Mouse (Mus musculus): ENCODE data around the gene Tdrd9. TPM values are rescaled to one million over a fixed set of nuclear protein-coding genes. Genes with fewer than 3 reads are reported as not detected.
A peak's percentile ranks its signal among the peaks of the same experiment; 100 is the strongest.

The Tdrd9 gene
- total and polyA plus RNA-seq, 3 experiments, result 28.9 to 46.5 TPM; not detected in 1

GRCm38 (mm10) chr12:111978274-111978673 is 6.9 kb downstream of the Tdrd9 start:
- H3K4me3 ChIP-seq (ENCODE audit: control insufficient read depth in 1 of 2, insufficient read depth in 1 of 2, low read depth in 2 of 2, low read length in 2 of 2), result no peak overlapping the region
- H3K27ac ChIP-seq (ENCODE audit: control insufficient read depth, low read depth, low read length), result no peak overlapping the region
- peaks cover 50% of the 10 kb centered on the region for H3K79me2 ChIP-seq (ENCODE audit: control insufficient read depth, insufficient read depth, low read length, poor library complexity)
- no peaks in the 10 kb centered on the region for H3K9me3 ChIP-seq (replicated peaks; ENCODE audit: insufficient read depth, low read length)
- H3K4me1 ChIP-seq (ENCODE audit: control insufficient read depth in 1 of 2, insufficient read depth in 2 of 2, low read length in 2 of 2), result peaks cover 0 to 4% of the 10 kb centered on the region in 2 experiments; a peak in 1 of 4 replicates
- TF ChIP-seq MYC (IDR thresholded peaks at IDR 0.05; ENCODE audit: low read depth, low read length) (no peak), ZKSCAN1 (IDR thresholded peaks at IDR 0.05; ENCODE audit: low read depth, low read length) (no peak), CHD1 (IDR thresholded peaks at IDR 0.05; ENCODE audit: low read depth, low read length) (no peak), ETS1 (IDR thresholded peaks at IDR 0.05; ENCODE audit: low read depth, low read length) (no peak), MYB (IDR thresholded peaks at IDR 0.05; ENCODE audit: low read depth, low read length) (no peak), TAL1 (IDR thresholded peaks at IDR 0.05; ENCODE audit: low read length) (no peak), RAD21 (IDR thresholded peaks at IDR 0.05; ENCODE audit: low read depth, low read length) (no peak)
- no peak overlapping the region for H3K9ac ChIP-seq (ENCODE audit: control insufficient read depth, low read depth, low read length, poor library complexity, severe bottlenecking)
- H3K27me3 ChIP-seq (ENCODE audit: control insufficient read depth in 1 of 2, insufficient read depth in 2 of 2, low read length in 2 of 2), result no peaks in the 10 kb centered on the region
- peak; percentile 11 for DNase-seq (ENCODE audit: low read depth, low spot score)
- H3K36me3 ChIP-seq (ENCODE audit: control insufficient read depth in 1 of 2, insufficient read depth in 2 of 2, low read length in 2 of 2), result peaks cover 0 to 7% of the 10 kb centered on the region in 2 experiments; a peak in 1 of 4 replicates

GRCm38 (mm10) chr12:111980887-111981367 is 9.6 kb downstream of the Tdrd9 start, which contains the start of gene Rd3l:
TSS of gene Rd3l (minus strand) at chr12:111981317.
- H3K27ac ChIP-seq (ENCODE audit: control insufficient read depth, low read depth, low read length), result no peak within 1 kb of the TSS
- no peak for TF ChIP-seq ZMIZ1 (IDR thresholded peaks at IDR 0.05; ENCODE audit: low read depth, low read length)
- TF ChIP-seq EP300 (IDR thresholded peaks at IDR 0.05; ENCODE audit: low read depth in 1 of 2, low read length in 2 of 2), result no peak
- no peak for TF ChIP-seq GABPA (IDR thresholded peaks at IDR 0.05; ENCODE audit: low read depth, low read length)
- TF ChIP-seq JUND (IDR thresholded peaks at IDR 0.05; ENCODE audit: low read depth, low read length), result no peak
- no peak for DNase-seq (ENCODE audit: low read depth, low spot score)
- no peaks in the 10 kb centered on the region; the same call in 1 of the 2 replicates for H3K9me3 ChIP-seq (replicated peaks; ENCODE audit: insufficient read depth, low read length)
- H3K36me3 ChIP-seq (ENCODE audit: control insufficient read depth in 1 of 2, insufficient read depth in 2 of 2, low read length in 2 of 2), result peaks cover 0 to 4% of the 10 kb centered on the region in 2 experiments; a peak in 1 of 4 replicates
- no peaks in the 10 kb centered on the region for H3K27me3 ChIP-seq (ENCODE audit: control insufficient read depth in 1 of 2, insufficient read depth in 2 of 2, low read length in 2 of 2)
- H3K4me1 ChIP-seq (ENCODE audit: control insufficient read depth in 1 of 2, insufficient read depth in 2 of 2, low read length in 2 of 2), result peaks cover 0 to 4% of the 10 kb centered on the region in 2 experiments; a peak in 1 of 4 replicates
- no peak within 1 kb of the TSS for H3K4me3 ChIP-seq (ENCODE audit: control insufficient read depth in 1 of 2, insufficient read depth in 1 of 2, low read depth in 2 of 2, low read length in 2 of 2)
- H3K9ac ChIP-seq (ENCODE audit: control insufficient read depth, low read depth, low read length, poor library complexity, severe bottlenecking), result no peak within 1 kb of the TSS
- H3K79me2 ChIP-seq (ENCODE audit: control insufficient read depth, insufficient read depth, low read length, poor library complexity), result peaks cover 36% of the 10 kb centered on the region

- H3K27me3 ChIP-seq (ENCODE audit: control insufficient read depth in 1 of 2, insufficient read depth in 2 of 2, low read length in 2 of 2), result no peaks in the 10 kb centered on the region
- no peaks in the 10 kb centered on the region; the same call in 1 of the 2 replicates for H3K9me3 ChIP-seq (replicated peaks; ENCODE audit: insufficient read depth, low read length)
- peaks cover 29% of the 10 kb centered on the region for H3K79me2 ChIP-seq (ENCODE audit: control insufficient read depth, insufficient read depth, low read length, poor library complexity)
- DNase-seq (ENCODE audit: low read depth, low spot score), result no peak
- H3K4me1 ChIP-seq (ENCODE audit: control insufficient read depth in 1 of 2, insufficient read depth in 2 of 2, low read length in 2 of 2), result peaks cover 0 to 4% of the 10 kb centered on the region in 2 experiments; a peak in 1 of 4 replicates
- no peak overlapping the region for H3K27ac ChIP-seq (ENCODE audit: control insufficient read depth, low read depth, low read length)
- no peak overlapping the region for H3K9ac ChIP-seq (ENCODE audit: control insufficient read depth, low read depth, low read length, poor library complexity, severe bottlenecking)
- H3K4me3 ChIP-seq (ENCODE audit: control insufficient read depth in 1 of 2, insufficient read depth in 1 of 2, low read depth in 2 of 2, low read length in 2 of 2), result no peak overlapping the region
- peaks cover 0 to 4% of the 10 kb centered on the region in 2 experiments; a peak in 1 of 4 replicates for H3K36me3 ChIP-seq (ENCODE audit: control insufficient read depth in 1 of 2, insufficient read depth in 2 of 2, low read length in 2 of 2)
- TF ChIP-seq MXI1 (IDR thresholded peaks at IDR 0.05; ENCODE audit: low read depth, low read length), result no peak
- no peak for TF ChIP-seq RCOR1 (IDR thresholded peaks at IDR 0.05; ENCODE audit: low read depth, low read length)
- no peak for TF ChIP-seq ELF1 (IDR thresholded peaks at IDR 0.05; ENCODE audit: low read depth, low read length)
- no peak for TF ChIP-seq KAT2A (conservative IDR thresholded peaks at IDR 0.05; ENCODE audit: low read depth, low read length)
- no peak for TF ChIP-seq ZNF384 (IDR thresholded peaks at IDR 0.05; ENCODE audit: low read depth, low read length)
- no peak for TF ChIP-seq POLR2AphosphoS5 (IDR thresholded peaks at IDR 0.05; ENCODE audit: borderline replicate concordance, low read depth, low read length)
- no peak for TF ChIP-seq CHD1 (IDR thresholded peaks at IDR 0.05; ENCODE audit: low read depth, low read length)
- TF ChIP-seq ZKSCAN1 (IDR thresholded peaks at IDR 0.05; ENCODE audit: low read depth, low read length), result no peak
- TF ChIP-seq GATA1 (IDR thresholded peaks at IDR 0.05; ENCODE audit: low read depth, low read length), result no peak
- TF ChIP-seq SMC3 (IDR thresholded peaks at IDR 0.05; ENCODE audit: low read depth, low read length), result no peak
- TF ChIP-seq EP300 (IDR thresholded peaks at IDR 0.05; ENCODE audit: low read depth in 1 of 2, low read length in 2 of 2), result no peak
- TF ChIP-seq NRF1 (IDR thresholded peaks at IDR 0.05; ENCODE audit: insufficient read depth, low read depth, low read length, poor library complexity, severe bottlenecking), result no peak
- no peak for TF ChIP-seq TCF12 (IDR thresholded peaks at IDR 0.05; ENCODE audit: low read depth, low read length)
- no peak for TF ChIP-seq HCFC1 (IDR thresholded peaks at IDR 0.05; ENCODE audit: low read depth, low read length)
- no peak for TF ChIP-seq MEF2A (IDR thresholded peaks at IDR 0.05; ENCODE audit: extremely low read depth, insufficient replicate concordance, low read depth, low read length, poor library complexity, severe bottlenecking)
- TF ChIP-seq NELFE (IDR thresholded peaks at IDR 0.05; ENCODE audit: low read depth, low read length), result no peak
- no peak for TF ChIP-seq GABPA (IDR thresholded peaks at IDR 0.05; ENCODE audit: low read depth, low read length)
- no peak for TF ChIP-seq MAX (IDR thresholded peaks at IDR 0.05; ENCODE audit: low read length)
These were observed 10.5 kb downstream of the Tdrd9 start for GRCm38 (mm10) chr12:111981831-111982230.
